Mouse (Mus musculus): ENCODE data around the gene Rptor. TPM values are rescaled to one million over a fixed set of nuclear protein-coding genes. Genes with fewer than 3 reads are reported as not detected.

The Rptor gene
- total RNA-seq, 2 experiments from 2014 or later = 64.2 to 70.0 TPM

DNA sequence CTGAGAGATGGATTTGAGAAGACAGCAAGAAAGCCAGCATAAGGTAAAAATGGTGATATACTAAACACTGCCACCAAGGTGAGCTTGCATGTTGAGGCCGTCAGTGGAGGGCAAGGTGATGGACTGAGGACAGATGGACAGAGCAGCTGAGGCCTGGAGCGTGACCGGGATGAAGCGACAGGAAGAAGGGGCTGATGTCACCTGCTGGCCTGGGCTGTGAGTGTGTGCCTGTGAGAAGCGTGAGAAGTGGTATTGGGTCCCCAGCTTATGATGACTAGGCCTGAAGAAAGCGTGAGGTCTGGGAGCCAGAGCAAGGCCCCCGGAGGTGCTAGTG is 130.9 kb downstream of the Rptor start:
- DNase-seq (ENCODE audit: extremely low spot score in 1 of 2, low spot score in 2 of 2) = no peak
- no peak for TF ChIP-seq CTCF (IDR thresholded peaks at IDR 0.05)
- H3K27ac ChIP-seq = peak overlapping the region; percentile 8; the same call in 1 of the 2 replicates
- intact Hi-C loops (cut with DNase I) = no loop called here
- no peak overlapping the region for H3K4me3 ChIP-seq

DNA sequence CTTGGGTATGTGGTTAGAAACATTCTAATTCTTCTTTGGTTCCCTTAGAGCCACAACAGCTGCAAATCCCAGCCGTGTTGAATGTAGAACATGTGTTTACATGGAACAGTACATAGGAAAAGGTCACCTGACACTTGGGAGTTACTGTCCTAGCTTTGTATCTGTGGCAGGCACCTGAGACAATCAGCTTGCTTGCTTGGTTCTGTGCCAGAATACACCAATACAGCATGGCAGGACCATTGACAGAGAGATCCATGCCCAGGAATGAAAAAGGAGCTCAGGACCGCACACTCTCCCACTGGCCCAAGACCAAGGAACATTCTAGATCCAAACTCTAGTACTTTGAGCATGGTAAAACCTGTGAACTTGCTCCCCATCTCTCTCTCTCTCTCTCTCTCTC is 132.4 kb downstream of the Rptor start:
- no peak for TF ChIP-seq CTCF (IDR thresholded peaks at IDR 0.05)
- no peak overlapping the region for H3K4me3 ChIP-seq
- intact Hi-C loops (cut with DNase I) = no loop called here
- DNase-seq (ENCODE audit: extremely low spot score in 1 of 2, low spot score in 2 of 2) = no peak
- H3K27ac ChIP-seq = no peak overlapping the region

DNA sequence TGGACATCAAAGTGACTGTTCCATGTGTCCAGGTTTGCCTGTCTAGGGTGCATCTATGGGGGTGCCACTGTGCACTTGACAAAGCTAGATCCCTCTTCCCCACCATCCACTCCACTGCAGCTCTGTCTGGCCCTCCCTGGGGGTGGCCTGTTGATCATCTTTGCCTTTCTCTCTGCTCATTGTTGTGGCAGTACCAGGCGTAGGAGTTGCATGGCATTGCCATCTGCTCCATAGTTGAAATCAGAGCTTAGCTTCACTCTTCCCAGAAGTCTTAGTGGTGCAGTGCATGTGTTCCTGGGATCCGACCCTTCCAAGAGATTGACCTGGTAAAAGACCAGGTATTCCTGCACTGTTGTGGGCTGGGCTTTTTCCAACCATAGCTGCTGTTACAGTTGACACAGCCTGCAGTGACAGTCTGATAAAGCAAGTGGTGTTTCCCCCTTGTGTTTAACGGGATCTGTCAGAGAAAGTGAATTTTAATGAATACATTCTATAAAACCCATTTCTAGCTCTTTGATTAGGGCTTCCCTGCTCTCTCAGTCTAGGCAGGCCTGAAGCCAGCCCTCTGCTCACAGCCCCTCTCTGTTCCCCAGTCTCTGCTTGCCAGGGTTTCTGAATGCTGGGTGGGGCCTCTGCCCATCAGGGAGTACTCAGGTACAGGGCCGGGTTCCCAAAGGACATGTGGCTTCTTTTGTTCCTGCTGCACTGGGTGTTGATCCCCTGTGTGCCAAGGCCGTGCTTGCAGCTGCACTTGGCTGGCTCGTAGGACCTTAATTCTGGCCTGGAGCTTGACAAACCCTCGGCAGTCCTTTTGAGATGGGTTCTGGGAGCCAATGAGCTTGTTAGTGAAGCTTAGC is 136.5 kb downstream of the Rptor start:
- peak overlapping the region; percentile 69 for H3K27ac ChIP-seq
- no peak overlapping the region for H3K4me3 ChIP-seq
- peak; percentile 24 to 37 for DNase-seq (ENCODE audit: extremely low spot score in 1 of 2, low spot score in 2 of 2)
- intact Hi-C loops (cut with DNase I) = no loop called here
- TF ChIP-seq CTCF (IDR thresholded peaks at IDR 0.05) = no peak

DNA sequence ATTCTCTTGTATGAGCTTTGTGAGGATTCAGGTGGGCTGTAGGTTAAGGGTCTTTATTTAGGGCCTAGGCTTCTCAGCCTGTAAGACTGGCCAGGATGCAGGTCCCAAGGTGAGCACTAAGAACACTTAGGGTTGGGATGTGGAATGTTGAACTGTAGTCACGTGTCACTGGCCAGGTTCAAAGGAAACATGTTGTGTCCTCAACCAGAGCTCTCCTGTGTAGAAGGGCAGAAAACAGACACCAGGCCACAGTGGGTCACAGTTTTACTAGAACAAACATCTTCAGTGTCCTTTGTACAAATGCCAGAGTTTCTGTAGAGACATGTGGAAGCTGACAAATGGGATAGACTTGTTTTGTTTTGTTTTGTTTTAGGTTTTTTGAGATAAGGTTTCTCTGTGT is 138.7 kb downstream of the Rptor start:
- DNase-seq (ENCODE audit: extremely low spot score in 1 of 2, low spot score in 2 of 2) = no peak
- TF ChIP-seq CTCF (IDR thresholded peaks at IDR 0.05) = no peak
- Histone ChIP-seq H3K4me3 (no peak overlapping the region), H3K27ac (no peak overlapping the region)
- intact Hi-C loops (cut with DNase I) = no loop called here

DNA sequence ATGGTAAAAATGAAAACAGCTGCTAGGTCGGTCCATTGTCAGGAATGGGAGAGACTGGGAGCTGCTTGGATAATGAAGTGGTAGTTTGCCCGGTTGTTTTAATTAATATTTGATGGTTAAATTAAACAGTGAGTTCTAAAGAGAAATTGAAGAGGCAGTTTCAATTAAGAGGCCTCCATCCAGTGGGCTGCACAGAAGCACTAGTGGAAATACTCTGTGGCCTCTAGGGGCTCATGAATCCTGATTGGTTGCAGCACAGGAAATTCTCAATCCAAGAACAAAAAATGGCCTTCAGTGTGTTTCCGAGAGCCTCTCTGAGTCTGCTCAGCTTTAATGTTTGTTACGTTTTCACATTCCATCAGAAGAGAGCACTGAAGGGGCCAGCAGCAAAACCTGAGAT is 141.7 kb downstream of the Rptor start:
- TF ChIP-seq CTCF (IDR thresholded peaks at IDR 0.05) = no peak
- H3K27ac ChIP-seq = no peak overlapping the region
- intact Hi-C loops (cut with DNase I) = no loop called here
- no peak overlapping the region for H3K4me3 ChIP-seq
- DNase-seq (ENCODE audit: extremely low spot score in 1 of 2, low spot score in 2 of 2) = no peak

DNA sequence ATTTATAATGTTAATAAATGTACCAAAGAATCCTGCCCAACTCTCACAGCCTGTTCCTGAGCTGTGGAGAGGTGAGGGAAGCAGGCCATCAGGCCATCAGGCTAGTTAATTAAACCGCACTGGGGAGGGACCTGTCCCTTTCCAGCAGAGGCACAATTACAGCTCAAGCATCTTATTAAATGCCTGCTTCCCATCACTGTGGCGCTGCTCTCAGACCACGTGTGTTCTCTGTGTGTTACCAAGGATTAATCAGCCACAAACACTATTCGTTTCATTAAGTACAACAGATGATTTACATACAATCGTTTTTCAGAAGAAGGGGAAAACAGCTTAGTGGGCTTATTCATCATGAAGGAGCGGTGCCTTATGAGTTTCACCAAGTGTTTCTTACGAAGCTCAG is 142.6 kb downstream of the Rptor start:
- no peak overlapping the region for H3K27ac ChIP-seq
- TF ChIP-seq CTCF (IDR thresholded peaks at IDR 0.05) = no peak
- H3K4me3 ChIP-seq = no peak overlapping the region
- intact Hi-C loops (cut with DNase I) = no loop called here
- DNase-seq (ENCODE audit: extremely low spot score in 1 of 2, low spot score in 2 of 2) = no peak

DNA sequence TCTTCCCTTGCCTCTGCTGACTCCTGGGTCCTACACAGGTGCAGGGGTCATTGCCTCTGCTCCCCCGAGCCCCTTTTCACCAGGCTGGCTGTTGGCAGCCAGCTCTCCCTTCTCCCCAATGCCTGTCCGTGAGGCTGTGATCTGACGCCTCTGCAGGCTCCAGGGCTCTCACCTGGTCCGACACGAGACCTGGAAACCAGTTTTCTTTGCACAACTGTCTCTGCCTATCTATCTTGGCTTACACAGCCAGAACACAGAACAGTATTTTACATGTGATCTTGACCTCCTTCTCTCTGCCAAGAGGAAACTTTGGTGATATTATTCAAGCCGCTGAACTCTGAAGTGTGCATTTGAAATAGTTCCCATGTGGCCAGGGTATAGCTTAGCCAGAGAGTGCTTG is 151.8 kb downstream of the Rptor start:
- Histone ChIP-seq H3K4me3 (no peak overlapping the region), H3K27ac (no peak overlapping the region)
- TF ChIP-seq CTCF (IDR thresholded peaks at IDR 0.05) = no peak
- intact Hi-C loops (cut with DNase I) = no loop called here
- no peak for DNase-seq (ENCODE audit: extremely low spot score in 1 of 2, low spot score in 2 of 2)

DNA sequence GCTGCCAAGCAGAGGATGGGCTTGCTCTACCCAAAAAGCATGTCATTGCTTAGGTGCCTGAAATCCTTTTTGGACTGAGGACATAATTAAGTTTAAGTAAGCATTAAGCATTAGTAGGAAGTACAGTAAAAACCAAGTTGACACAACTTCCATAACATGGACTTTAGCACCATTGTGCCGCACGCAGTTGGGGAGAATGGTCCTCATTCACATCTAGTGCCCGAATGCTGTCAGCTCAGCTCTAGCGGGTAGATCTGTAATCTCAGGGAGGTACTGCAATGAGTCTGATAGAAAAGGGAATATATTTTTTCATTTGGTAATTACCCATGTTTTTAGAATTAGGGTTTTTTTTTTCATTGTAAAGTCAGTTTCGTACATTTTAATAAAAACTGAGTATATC is 155.5 kb downstream of the Rptor start:
- no peak overlapping the region for H3K4me3 ChIP-seq
- TF ChIP-seq CTCF (IDR thresholded peaks at IDR 0.05) = no peak
- intact Hi-C loops (cut with DNase I) = no loop called here
- DNase-seq (ENCODE audit: extremely low spot score in 1 of 2, low spot score in 2 of 2) = no peak
- H3K27ac ChIP-seq = no peak overlapping the region

DNA sequence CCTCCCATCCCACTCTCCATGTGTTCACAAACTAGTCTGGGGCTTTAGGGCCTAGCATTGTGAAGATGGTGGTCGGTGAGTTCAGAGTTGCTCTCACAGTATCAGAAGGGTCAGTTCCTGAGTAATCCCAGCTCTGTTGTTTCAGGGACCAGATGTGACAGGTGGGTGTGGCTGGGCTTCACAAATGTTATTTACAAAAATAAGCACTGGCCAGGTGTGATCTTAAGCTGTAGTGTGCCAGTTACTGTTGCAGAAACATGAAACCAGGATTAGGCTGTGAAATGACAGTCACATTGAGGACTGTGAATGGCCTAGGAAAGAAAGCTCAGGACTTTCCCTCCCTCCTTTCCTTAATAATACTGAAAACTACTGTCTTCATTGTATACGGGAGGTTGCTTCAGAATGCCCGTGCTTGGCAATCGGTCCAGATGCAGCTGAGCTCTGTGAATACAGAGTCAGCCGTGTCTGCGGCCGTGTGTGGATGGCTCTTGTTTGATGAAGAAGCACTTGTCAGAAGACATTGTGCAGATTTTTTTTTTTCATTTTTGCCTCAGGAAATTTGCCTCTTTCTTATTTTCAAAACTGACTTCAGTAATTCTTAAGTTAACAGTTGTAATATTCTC is 156.1 kb downstream of the Rptor start:
- intact Hi-C loops (cut with DNase I) = no loop called here
- DNase-seq (ENCODE audit: extremely low spot score in 1 of 2, low spot score in 2 of 2) = no peak
- Histone ChIP-seq H3K27ac (no peak overlapping the region), H3K4me3 (no peak overlapping the region)
- no peak for TF ChIP-seq CTCF (IDR thresholded peaks at IDR 0.05)

DNA sequence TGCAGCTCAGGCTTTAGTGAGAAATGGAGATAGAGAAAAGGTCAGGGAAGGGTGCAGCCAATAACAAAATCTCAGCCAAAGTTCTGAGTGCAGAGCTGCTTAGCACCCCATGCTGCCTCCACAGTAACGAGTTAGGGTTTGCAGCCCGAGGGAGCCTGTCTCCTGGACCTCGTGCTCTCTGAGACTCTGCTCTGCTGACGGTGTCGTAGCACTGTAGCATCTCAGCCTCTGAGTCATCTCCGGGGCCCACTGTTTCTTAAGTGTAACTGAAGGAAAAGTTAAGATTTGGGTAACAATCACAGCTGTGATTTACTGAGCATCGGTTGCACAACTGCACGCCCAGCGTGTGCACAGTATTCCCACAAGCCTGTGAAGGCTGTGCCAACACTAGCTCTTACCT is 160.2 kb downstream of the Rptor start:
- DNase-seq (ENCODE audit: extremely low spot score in 1 of 2, low spot score in 2 of 2) = no peak
- no peak for TF ChIP-seq CTCF (IDR thresholded peaks at IDR 0.05)
- intact Hi-C loops (cut with DNase I) = no loop called here
- Histone ChIP-seq H3K27ac (no peak overlapping the region), H3K4me3 (no peak overlapping the region)

DNA sequence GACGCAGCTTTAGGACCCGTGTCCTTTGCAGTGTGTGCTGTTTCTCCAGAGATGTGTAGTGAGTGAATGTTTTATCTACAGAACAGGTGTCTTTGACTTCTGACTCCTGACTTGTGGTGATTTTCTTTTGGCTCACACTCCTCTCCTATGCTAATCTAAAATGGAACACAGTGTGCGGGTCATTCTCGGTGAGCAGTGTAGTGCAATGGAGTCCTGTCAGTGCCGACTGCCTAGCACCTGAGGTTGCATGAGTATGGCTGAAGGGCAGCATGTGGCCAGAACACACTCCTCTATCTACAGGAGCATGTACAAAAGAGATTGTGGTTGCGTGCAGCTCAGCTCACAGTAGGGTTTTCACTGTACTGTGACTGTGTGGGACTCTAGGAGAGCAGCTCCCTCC is 163.3 kb downstream of the Rptor start:
- Histone ChIP-seq H3K4me3 (no peak overlapping the region), H3K27ac (no peak overlapping the region)
- no peak for TF ChIP-seq CTCF (IDR thresholded peaks at IDR 0.05)
- intact Hi-C loops (cut with DNase I) = no loop called here
- no peak for DNase-seq (ENCODE audit: extremely low spot score in 1 of 2, low spot score in 2 of 2)

DNA sequence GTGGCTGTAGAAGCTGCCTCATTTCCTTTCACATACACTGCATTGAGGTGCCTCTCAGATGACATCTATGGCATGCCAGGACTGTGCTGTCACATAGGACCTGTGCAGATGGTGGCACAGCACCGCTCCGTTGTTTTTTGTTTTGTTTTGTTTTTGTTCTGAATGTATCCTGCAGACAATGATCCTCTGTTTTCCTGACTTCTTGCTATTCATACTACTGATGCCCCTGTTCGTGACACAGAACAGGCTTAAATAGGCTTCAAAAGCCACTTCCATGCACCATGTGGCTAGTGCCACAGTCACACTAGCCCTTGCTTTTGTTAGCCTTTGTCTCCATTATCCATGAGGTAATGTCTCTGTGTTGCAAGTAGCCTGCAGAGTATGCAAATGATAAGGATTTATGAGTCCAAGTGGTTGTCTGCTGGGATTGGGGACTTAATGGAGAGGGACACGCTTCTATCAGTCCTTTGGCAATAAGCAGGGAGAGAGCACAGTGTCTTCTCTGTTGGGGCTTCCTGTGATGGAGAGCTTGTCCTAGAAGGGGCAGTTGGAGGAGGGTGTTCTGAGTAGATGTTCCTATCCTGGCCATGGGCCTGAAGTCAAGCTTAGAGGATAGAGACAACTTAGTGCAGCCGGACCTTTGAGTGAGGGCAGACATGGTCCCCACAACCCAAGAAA is 164.2 kb downstream of the Rptor start:
- Histone ChIP-seq H3K4me3 (no peak overlapping the region), H3K27ac (no peak overlapping the region)
- no peak for TF ChIP-seq CTCF (IDR thresholded peaks at IDR 0.05)
- no peak for DNase-seq (ENCODE audit: extremely low spot score in 1 of 2, low spot score in 2 of 2)
- intact Hi-C loops (cut with DNase I) = no loop called here
